Mouse (Mus musculus): ENCODE results near the gene Gm11111. TPM values are rescaled to one million over a fixed set of nuclear protein-coding genes. Genes with fewer than 3 reads are reported as not detected.
"Not testable (repeated sequence)": the region's sequence is repeated elsewhere in the genome, so short reads cannot be mapped to it uniquely, and the experiment has no call there.

Gm11111 gene
- polyA plus RNA-seq, 1 experiment from 2014 or later = not detected

- no peak overlapping the region for H3K9ac ChIP-seq
- H3K27ac ChIP-seq = no peak overlapping the region
- H3K4me2 ChIP-seq = no peak overlapping the region
- no peak for ATAC-seq (ENCODE audit: insufficient number of reproducible peaks, low FRiP score, low TSS enrichment, low read depth)
- 63% methylated on average over 9 of the region's 9 CpGs for WGBS
- no peaks in the 10 kb centered on the region for H3K9me3 ChIP-seq
- no peaks in the 10 kb centered on the region for H3K4me1 ChIP-seq
- H3K27me3 ChIP-seq = no peaks in the 10 kb centered on the region
- H3K36me3 ChIP-seq = no peaks in the 10 kb centered on the region
- no peak overlapping the region for H3K4me3 ChIP-seq
Observed at GRCm38 (mm10) chr5:98563801-98564200, 11.3 kb downstream of the Gm11111 start.

- WGBS = 57% methylated on average over 6 of the region's 6 CpGs
- H3K4me3 ChIP-seq = no peak overlapping the region
- H3K4me2 ChIP-seq = no peak overlapping the region
- H3K36me3 ChIP-seq = no peaks in the 10 kb centered on the region
- no peaks in the 10 kb centered on the region for H3K4me1 ChIP-seq
- ATAC-seq (ENCODE audit: insufficient number of reproducible peaks, low FRiP score, low TSS enrichment, low read depth) = no peak
- H3K27ac ChIP-seq = no peak overlapping the region
- no peak overlapping the region for H3K9ac ChIP-seq
- no peaks in the 10 kb centered on the region for H3K9me3 ChIP-seq
- no peaks in the 10 kb centered on the region for H3K27me3 ChIP-seq
Observed at GRCm38 (mm10) chr5:98566461-98567193, 14.1 kb downstream of the Gm11111 start.

GRCm38 (mm10) chr5:98568481-98568880, 16.0 kb downstream of the Gm11111 start:
- WGBS = 87% methylated on average over 4 of the region's 4 CpGs
- H3K27ac ChIP-seq = no peak overlapping the region
- no peaks in the 10 kb centered on the region for H3K27me3 ChIP-seq
- no peak overlapping the region for H3K9ac ChIP-seq
- ATAC-seq (ENCODE audit: insufficient number of reproducible peaks, low FRiP score, low TSS enrichment, low read depth) = no peak
- H3K4me3 ChIP-seq = no peak overlapping the region
- H3K36me3 ChIP-seq = no peaks in the 10 kb centered on the region
- H3K4me2 ChIP-seq = no peak overlapping the region
- no peaks in the 10 kb centered on the region for H3K4me1 ChIP-seq
- H3K9me3 ChIP-seq = no peaks in the 10 kb centered on the region

DNA sequence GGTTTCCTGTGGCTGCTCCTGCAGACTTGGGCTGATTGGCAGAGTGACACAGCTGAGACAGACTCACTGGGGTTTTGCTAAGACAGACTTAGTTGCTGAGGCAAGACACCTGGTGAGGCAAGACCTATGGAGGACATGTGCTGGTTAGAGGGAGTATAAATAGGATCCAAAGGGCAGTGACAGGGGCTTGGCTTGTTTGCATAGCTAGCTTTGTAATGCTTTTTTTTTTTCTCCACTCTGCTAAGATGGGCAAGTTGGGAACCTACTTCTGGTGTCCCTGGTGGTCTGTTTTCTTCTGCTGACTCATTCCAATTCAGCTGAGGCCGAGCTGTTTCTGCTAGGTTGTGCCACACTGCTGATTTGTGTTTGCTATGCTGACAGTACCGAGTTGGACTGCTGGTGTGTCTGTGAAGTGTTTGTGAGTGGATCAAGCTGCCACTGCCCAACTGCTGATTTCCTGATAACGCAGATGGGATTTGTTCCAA, 16.6 kb downstream of the Gm11111 start:
- ATAC-seq (ENCODE audit: insufficient number of reproducible peaks, low FRiP score, low TSS enrichment, low read depth) = no peak
- Histone ChIP-seq H3K27ac (no peak overlapping the region), H3K27me3 (no peaks in the 10 kb centered on the region), H3K36me3 (no peaks in the 10 kb centered on the region), H3K9ac (no peak overlapping the region), H3K4me1 (no peaks in the 10 kb centered on the region), H3K4me2 (no peak overlapping the region), H3K9me3 (no peaks in the 10 kb centered on the region), H3K4me3 (no peak overlapping the region)
- 60% methylated on average over 3 of the region's 3 CpGs for WGBS

GRCm38 (mm10) chr5:98572392-98572791, 19.9 kb downstream of the Gm11111 start:
- Histone ChIP-seq H3K27ac (no peak overlapping the region), H3K9ac (no peak overlapping the region), H3K4me3 (no peak overlapping the region), H3K36me3 (no peaks in the 10 kb centered on the region), H3K9me3 (no peaks in the 10 kb centered on the region), H3K4me1 (peaks cover 5% of the 10 kb centered on the region; the same call in 1 of the 2 replicates), H3K4me2 (no peak overlapping the region), H3K27me3 (no peaks in the 10 kb centered on the region)
- WGBS = 51% methylated on average over 4 of the region's 4 CpGs
- no peak for ATAC-seq (ENCODE audit: insufficient number of reproducible peaks, low FRiP score, low TSS enrichment, low read depth)

GRCm38 (mm10) chr5:98574711-98575470, 22.4 kb downstream of the Gm11111 start:
- 31% methylated on average over 12 of the region's 12 CpGs for WGBS
- Histone ChIP-seq H3K9ac (no peak overlapping the region), H3K4me2 (no peak overlapping the region), H3K4me1 (peaks cover 5% of the 10 kb centered on the region; the same call in 1 of the 2 replicates), H3K27ac (no peak overlapping the region), H3K36me3 (no peaks in the 10 kb centered on the region), H3K4me3 (no peak overlapping the region), H3K27me3 (no peaks in the 10 kb centered on the region), H3K9me3 (no peaks in the 10 kb centered on the region)
- ATAC-seq (ENCODE audit: insufficient number of reproducible peaks, low FRiP score, low TSS enrichment, low read depth) = peak; percentile 67; the same call in 1 of the 2 replicates

DNA sequence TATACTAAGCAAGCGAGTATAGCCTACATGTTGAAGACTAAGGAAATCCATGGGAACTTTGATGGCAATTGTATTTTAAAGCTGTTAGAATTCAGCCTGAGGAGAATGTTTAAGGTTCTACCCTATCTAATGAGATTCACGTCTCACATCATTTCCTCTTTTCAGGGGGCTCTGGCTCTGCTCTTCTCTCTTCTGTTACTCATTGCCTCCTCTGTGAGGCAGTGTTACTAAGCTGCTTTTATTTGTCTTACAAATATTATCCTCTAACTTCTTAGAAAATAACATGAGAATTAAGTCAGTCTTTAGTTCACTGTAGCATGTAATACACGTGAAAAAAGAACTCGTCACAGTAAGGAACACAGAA, 23.0 kb downstream of the Gm11111 start:
- Histone ChIP-seq H3K9ac (no peak overlapping the region), H3K27ac (no peak overlapping the region), H3K27me3 (no peaks in the 10 kb centered on the region), H3K4me1 (peaks cover 5% of the 10 kb centered on the region; the same call in 1 of the 2 replicates), H3K4me3 (no peak overlapping the region), H3K9me3 (no peaks in the 10 kb centered on the region), H3K4me2 (no peak overlapping the region), H3K36me3 (no peaks in the 10 kb centered on the region)
- ATAC-seq (ENCODE audit: insufficient number of reproducible peaks, low FRiP score, low TSS enrichment, low read depth) = peak; percentile 24; the same call in 1 of the 2 replicates
- WGBS = 63% methylated on average over 4 of the region's 4 CpGs

GRCm38 (mm10) chr5:98576538-98576937, 24.0 kb downstream of the Gm11111 start:
- H3K9me3 ChIP-seq; H3K4me1 ChIP-seq; H3K4me3 ChIP-seq; ATAC-seq (ENCODE audit: insufficient number of reproducible peaks, low FRiP score, low TSS enrichment, low read depth); H3K4me2 ChIP-seq; H3K9ac ChIP-seq; H3K27ac ChIP-seq; H3K36me3 ChIP-seq; H3K27me3 ChIP-seq: not testable (repeated sequence)
- 67% methylated on average over 6 of the region's 6 CpGs for WGBS

DNA sequence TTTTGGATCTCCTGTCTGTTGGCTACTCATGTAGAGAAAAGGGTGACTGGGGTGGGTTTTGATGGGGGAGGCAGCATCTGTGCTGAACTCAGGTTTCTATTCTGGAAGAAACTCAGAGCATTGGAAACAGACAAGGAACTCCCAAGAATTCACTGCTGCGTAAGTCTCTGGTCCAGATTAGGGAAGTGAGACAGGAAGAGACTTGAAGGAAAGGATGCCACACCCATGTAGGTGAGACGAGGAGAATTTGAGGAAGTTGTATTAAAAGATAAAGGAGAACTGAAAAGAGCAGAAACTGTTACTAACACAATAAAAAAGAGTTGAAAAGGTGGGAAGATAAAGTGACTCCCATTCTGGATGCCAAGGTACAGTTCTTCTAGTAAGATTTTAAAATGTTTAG, 25.9 kb downstream of the Gm11111 start:
- 57% methylated on average over 2 of the region's 2 CpGs for WGBS
- ATAC-seq (ENCODE audit: insufficient number of reproducible peaks, low FRiP score, low TSS enrichment, low read depth) = no peak
- H3K27ac ChIP-seq = no peak overlapping the region

GRCm38 (mm10) chr5:98580811-98581210, 28.3 kb downstream of the Gm11111 start:
- no peak overlapping the region for H3K4me3 ChIP-seq
- no peaks in the 10 kb centered on the region; the same call in 1 of the 2 replicates for H3K4me1 ChIP-seq
- no peak overlapping the region for H3K9ac ChIP-seq
- H3K27me3 ChIP-seq = no peaks in the 10 kb centered on the region
- 42% methylated on average over 5 of the region's 5 CpGs for WGBS
- no peaks in the 10 kb centered on the region for H3K36me3 ChIP-seq
- H3K9me3 ChIP-seq = no peaks in the 10 kb centered on the region
- no peak overlapping the region for H3K4me2 ChIP-seq
- ATAC-seq (ENCODE audit: insufficient number of reproducible peaks, low FRiP score, low TSS enrichment, low read depth) = no peak
- H3K27ac ChIP-seq = no peak overlapping the region

More for the DNA sequence above, 25.9 kb downstream of the Gm11111 start:
- Histone ChIP-seq H3K27me3 (no peaks in the 10 kb centered on the region), H3K4me2 (no peak overlapping the region), H3K4me3 (no peak overlapping the region), H3K9me3 (no peaks in the 10 kb centered on the region), H3K36me3 (no peaks in the 10 kb centered on the region), H3K9ac (no peak overlapping the region), H3K4me1 (peaks cover 5% of the 10 kb centered on the region)

DNA sequence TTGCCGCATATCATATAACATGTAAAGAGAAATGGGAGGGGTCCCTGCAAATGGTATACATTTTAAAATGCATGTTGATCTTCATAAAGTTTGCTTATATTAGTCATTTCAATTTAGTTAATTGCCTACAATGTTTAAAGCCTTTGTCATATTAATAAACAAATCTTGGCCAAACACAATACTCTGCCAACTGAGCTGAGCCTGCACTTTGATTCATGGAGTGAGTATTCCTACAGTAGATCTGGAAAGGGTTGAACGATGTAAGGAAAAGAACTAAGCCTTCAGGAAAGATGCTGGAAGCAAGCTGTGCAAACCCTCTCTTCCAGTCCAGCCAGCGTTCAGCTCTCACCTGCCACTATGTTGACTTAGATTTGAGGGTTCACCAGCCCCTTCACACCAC, 29.6 kb downstream of the Gm11111 start:
- Histone ChIP-seq H3K4me3 (no peak overlapping the region), H3K9ac (no peak overlapping the region), H3K27me3 (no peaks in the 10 kb centered on the region), H3K36me3 (no peaks in the 10 kb centered on the region), H3K4me1 (no peaks in the 10 kb centered on the region; the same call in 1 of the 2 replicates), H3K9me3 (no peaks in the 10 kb centered on the region), H3K4me2 (no peak overlapping the region), H3K27ac (no peak overlapping the region)
- 84% methylated on average over 3 of the region's 3 CpGs for WGBS
- no peak for ATAC-seq (ENCODE audit: insufficient number of reproducible peaks, low FRiP score, low TSS enrichment, low read depth)

- H3K36me3 ChIP-seq = no peaks in the 10 kb centered on the region
- no peaks in the 10 kb centered on the region for H3K27me3 ChIP-seq
- H3K9me3 ChIP-seq = no peaks in the 10 kb centered on the region
- H3K4me3 ChIP-seq = no peak overlapping the region
- no peak overlapping the region for H3K27ac ChIP-seq
- H3K4me2 ChIP-seq = no peak overlapping the region
- ATAC-seq (ENCODE audit: insufficient number of reproducible peaks, low FRiP score, low TSS enrichment, low read depth) = no peak
- no peak overlapping the region for H3K9ac ChIP-seq
- H3K4me1 ChIP-seq = no peaks in the 10 kb centered on the region
Observed at GRCm38 (mm10) chr5:98585915-98586314, 33.4 kb downstream of the Gm11111 start.

Measured in limb, embryonic 15.5 days (tissue).